Mouse (Mus musculus): ENCODE data around the gene Heatr9.
"Not testable (repeated sequence)": the region's sequence is repeated elsewhere in the genome, so short reads cannot be mapped to it uniquely, and the experiment has no call there.

The Heatr9 gene

DNA sequence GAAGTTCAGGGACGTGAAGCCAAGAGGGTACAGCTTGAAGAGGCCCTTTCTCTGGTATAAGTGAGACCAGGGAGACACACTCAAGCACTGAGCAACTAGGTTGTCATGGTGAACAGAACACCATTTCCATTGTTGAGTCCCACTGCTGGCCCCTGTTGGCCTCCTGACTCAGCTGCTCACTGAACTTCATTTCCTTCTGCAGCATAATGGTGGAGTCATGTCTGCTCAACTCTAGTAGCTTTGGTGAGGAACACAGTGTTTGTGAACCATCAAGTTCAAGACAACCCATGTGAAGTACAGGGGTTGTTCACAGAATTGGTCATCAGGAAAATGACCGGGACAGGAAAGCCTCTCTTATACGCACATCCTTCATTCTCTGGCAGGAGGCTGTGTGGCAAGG lies at the start of gene Heatr9:
TSS of gene Heatr9 (minus strand) at position 101 of the 400 bp plus-strand sequence.
- DNase-seq (ENCODE audit: low read depth, low spot score): no peak

DNA sequence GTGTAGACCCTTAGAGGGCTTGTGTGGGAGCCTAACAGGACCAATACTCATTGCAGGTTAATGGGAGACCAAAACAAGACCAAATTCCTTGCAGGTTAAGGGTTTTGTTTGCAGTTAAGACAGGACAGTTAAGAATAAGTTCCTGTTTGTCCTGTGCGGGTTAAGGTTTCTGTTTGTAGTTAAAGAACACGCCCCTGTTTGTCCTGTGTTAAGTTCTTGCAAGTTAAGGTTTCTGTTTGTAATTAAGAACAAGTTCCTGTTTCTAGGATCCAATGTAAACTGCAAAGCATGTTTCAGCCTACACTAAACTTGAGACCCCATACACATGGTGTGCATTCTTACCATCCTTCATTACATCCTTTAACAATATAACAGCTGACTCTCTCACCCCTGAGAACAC lies 48.2 kb upstream of the Heatr9 start:
- no peak for DNase-seq (ENCODE audit: low read depth, low spot score)

DNA sequence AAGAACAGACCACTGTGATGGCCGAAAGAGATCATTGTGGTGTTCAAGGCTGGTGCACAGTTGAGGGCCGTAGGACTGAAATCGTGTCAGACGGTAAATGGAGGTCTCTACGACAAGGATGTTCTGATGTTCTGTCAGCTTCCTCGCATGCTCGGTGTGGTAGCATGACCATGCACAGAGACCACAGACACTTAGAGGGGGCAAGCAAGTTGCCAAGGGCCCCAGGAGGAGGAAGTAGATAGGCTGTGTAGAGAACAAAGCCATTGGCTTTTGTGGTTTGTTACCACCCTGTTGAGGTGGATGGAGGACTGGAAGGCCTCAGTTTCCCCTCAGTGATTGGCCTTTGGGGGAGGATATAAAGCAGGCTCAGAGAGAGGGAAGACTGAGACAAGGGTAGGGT lies 47.3 kb upstream of the Heatr9 start:
- DNase-seq (ENCODE audit: low read depth, low spot score): no peak

DNA sequence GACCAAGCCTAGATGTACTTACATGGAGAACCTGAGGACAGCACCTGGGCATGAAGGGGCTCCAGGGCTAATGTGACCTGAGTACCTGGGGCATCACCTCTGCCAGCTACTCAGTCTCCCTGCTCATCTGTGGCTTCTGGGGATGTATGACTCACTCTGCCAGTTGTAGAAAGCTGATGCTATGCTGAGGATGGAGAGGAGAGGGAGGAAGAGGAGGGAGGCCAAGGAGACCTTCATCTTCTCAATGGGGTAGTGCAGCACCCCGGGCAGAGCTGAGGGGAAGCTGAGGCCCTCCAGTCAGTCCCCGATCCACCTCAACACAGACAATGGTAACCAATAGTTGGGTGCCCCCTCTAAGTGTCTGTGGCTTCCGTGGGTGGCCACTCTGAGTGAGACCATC lies 46.8 kb upstream of the Heatr9 start:
- no peak for DNase-seq (ENCODE audit: low read depth, low spot score)

DNA sequence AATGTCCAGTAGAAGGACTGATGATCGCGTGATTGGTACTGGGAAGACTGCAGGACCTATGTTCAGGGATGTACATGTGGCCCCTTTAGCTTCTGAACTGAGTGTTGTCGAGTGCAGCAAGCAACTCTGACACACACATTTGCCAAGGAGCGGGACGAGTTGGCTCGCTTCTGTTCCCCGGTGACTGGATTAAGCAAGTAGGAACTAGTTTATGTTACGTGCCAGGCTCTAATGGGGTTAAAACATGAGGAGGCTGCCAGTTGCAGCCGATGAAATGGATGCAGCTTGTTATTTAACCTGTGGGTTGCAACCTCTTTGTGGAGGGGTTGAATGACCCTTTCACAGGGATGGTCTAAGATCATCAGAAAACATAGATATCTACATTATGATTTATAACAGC lies 46.1 kb upstream of the Heatr9 start:
- DNase-seq (ENCODE audit: low read depth, low spot score): no peak

DNA sequence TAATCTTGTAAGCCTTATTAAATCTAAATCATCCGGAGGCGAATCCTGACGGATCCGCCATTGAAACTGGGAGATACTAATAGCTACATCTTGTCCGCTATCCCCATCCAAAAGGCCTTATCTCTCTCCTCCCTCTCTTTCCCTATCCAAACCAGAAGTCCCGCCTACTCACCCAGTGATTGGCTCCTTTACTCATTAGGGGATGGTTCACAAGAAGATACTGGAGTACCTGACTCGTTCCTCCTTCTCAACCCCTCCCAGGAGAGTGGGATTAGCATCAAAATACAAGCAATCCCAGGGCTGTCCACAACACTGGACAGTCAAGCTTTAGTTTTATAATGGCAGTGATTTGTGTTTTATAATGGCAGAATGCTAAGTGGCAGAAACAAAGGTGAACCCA lies 45.3 kb upstream of the Heatr9 start:
- DNase-seq (ENCODE audit: low read depth, low spot score): no peak

DNA sequence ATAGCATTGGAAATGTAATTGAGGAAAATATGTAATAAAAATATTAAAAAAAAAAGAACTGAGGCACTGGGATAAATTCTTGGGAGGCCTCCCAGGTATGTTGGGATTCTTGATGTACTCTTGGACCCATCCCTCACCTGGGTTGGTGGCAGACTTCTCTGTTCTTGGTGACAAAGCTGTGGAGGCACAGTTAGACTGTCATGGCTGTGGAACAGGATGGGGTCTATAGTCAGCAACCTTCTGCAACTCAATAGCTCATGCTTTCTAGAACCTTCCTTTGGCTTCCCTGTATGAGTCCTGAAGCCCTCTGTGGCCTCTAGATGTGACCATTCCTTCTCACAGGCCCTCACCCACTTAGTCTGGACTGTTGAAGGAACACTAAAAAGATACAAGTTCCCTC lies 44.6 kb upstream of the Heatr9 start:
- DNase-seq (ENCODE audit: low read depth, low spot score): no peak

DNA sequence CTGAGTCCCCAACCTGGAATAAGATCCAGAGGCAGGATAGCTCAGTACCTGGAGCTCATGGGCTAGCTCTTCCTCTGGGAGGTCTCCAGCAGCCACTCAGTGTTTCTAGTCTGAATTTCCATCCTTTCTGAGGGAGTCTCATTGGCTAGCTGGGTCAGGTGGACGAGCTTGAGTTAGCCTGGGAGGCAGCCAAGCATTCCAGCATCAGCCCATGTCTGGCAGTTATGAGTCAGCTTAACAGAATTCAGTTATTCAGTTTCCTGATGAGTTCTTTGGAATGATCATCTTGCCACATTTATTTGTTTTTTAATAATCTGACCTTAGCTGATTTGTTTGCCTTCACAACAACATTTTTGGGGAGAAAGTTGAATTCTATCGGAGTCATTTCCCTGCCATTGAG lies 41.8 kb upstream of the Heatr9 start:
- DNase-seq (ENCODE audit: low read depth, low spot score): no peak

DNA sequence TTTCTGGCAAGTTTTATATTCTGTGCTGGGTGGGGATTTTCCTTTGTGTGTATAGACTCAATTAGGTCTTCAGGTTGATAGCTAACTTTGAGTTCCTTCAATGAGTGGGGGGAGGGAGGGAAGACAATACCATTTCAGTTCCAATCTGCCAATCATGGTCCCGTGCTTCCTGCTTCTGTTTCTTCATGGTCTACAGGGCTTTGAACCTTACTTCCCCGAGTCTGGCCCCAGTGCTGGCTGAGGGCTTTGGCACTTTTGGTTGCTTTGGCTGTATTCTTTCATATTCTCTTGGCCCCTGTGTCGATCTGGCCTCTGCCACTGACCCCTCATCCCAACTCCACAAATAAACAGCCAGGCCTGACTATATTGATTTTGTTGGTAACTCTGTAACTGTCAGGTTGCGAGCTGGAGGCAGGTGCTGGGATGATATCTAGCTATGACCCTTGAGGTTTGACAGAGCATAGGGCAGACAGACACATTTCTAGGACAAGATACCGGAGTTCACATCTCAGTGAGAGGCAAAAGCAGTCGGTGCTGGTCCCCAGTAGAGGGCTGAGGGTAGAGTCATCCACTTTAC lies 40.4 kb upstream of the Heatr9 start:
- DNase-seq (ENCODE audit: low read depth, low spot score): no peak

DNA sequence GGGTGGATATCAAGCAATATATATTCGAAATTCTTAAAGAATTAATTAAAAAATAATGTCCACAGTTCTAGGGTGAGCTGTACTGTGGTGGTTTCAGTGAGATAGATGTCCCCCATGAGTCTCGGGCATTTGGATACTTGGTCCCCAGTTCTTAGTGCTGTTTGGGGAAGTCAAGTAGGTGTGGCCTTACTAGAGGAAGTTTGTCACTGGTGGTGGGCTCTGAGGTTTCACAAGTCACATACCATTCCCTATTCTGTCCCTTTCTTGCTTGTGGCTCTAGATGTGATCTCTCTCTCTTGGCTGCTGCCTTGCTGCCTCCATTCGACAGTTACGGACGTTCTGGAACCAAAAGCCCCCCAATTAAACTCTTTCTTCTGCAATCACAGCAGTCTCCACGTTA lies 38.4 kb upstream of the Heatr9 start:
- no peak for DNase-seq (ENCODE audit: low read depth, low spot score)

DNA sequence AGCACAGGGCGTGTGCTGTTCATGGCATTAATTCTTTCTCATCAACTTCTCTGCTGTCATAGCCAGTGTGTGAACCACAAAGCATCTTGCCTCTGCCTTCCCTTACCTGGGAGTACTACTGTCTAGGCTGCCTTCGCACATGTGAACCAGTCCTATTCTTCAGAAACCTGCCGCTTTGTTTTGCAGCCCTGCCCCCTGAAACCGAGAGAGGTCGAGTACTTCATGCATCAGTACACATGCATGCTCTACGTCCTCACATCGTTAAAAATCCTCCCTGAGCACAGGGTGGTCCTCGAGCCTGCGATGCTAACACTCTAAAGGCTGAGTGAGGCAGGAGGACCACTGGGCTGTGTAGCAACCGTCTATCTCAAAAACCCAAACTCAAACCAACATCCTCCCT lies 35.1 kb upstream of the Heatr9 start:
- no peak for DNase-seq (ENCODE audit: low read depth, low spot score)

DNA sequence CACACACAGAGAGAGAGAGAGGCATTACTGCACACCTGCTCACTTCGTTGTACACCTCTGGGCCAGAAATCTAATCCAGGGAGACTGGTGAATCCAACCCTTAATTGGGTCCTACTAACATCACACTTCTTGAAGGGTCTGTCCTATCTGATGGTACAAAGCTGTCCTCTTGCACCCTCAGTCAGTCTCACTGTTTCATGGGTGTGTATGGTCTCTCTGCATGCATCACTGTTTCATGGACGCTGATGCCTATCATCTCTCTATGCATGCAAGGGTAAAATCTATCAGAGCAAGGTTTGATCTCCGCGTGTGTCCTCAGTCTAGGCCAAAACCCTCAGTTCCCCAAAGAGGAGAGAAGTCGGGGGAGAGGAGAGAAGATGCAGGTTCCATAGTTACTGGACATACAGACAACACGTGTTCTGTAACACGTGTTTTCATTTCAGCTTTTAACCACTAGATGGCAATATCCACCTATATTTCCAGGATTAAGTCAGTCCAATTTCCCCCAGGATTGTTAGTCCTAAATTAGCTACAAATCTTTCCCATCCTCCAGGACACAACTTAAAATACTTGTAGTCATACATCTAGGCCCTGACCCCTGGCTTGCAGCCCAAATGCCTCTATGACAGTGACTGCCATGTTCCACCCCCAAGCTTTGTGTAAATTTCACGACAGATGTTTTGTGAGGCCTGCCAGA lies 34.3 kb upstream of the Heatr9 start:
- peak; percentile 60 for DNase-seq (ENCODE audit: low read depth, low spot score)

DNA sequence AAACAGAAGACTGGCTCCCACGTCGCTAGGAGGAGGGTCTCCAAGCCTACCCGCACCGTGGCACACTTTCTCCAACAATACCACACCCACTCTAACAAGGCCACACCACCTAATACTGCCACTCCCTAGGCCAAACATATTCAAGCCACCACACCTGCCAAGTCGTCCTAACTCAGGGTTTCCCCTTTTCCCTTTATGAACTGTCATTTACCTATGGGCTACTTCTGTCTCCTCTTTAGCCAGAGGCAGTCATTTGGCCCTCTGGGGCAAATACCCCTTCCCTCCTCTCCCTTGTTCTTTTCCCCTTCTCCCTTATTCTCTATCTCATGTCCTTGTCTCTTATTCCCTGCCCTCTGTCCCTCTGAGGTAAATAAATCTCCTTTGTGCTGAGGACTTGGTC lies 29.7 kb upstream of the Heatr9 start:
- no peak for DNase-seq (ENCODE audit: low read depth, low spot score)

DNA sequence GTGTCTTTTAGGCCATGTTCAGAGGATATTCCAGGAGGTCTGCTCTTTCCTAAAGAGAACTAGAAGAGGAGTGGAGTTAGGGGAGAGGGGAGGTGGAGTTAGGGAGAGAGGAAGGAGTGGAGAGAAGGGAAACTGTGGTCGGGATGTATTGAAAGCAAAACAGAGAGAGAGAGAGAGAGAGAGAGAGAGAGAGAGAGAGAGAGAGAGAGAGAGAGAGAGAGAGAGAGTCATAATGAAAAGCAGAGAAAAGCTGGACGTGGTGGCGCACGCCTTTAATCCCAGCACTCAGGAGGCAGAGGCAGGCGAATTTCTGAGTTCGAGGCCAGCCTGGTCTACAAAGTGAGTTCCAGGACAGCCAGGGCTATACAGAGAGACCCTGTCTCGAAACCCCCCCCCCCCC lies 29.1 kb upstream of the Heatr9 start:
- not testable (repeated sequence) for DNase-seq (ENCODE audit: low read depth, low spot score)

DNA sequence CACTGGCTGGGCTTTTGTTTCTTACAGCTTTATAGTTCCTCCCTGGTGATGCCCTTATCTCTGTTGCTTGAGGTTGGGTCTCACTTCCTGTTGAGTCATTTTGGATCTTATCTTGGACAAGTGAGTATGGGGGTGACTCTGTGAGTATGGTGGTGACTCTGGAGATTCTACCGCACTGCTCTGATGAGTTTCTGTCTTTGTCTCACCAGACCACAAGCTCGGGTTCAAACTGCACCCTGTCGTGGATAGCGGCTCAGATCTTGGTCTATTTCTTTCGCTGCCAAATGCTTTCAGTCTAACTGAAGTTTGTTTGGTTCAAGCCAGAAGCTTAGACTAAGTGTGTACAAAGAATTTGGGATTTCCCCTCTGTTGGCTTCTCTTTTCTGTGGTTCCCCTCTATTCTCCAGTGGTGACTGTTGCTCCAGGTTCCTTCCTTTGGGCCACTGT lies 28.2 kb upstream of the Heatr9 start:
- DNase-seq (ENCODE audit: low read depth, low spot score): no peak

DNA sequence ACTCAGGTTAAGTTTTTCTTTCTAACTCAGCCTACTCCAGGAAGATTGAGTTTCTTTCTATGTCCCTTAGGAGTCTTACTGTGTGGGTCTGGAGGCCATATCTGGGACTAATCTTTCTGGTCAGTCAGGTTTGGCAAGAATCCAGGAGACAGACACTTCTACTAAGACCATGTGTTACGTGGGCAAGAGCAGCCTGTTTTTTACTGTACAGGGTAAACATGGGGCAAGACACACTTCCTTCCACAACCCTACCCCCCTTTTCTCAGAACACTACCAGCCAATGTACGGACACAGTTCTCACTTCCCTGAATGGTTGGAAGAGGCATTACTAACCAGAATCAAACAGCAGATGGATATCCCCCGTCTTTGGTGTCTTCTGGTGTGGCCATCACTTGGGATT lies 22.2 kb upstream of the Heatr9 start:
- DNase-seq (ENCODE audit: low read depth, low spot score): no peak

DNA sequence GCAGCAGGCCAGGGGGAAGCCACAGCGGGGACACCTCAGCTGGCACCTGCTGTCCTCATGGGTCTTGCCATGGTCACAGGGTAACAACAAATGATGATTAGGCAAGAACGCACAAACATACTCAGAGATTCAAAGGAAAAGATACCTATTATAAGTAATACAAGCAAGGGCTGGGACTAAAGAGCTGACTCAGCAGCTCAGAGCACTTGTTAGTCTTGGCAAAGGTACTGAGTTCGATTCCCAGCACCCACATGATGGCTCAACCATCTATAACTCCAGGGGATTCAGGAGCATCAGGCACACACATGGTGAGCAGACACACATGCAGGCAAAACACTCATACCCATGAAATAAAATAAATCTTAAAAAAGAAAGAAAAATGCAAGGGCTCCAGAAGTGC lies 19.4 kb upstream of the Heatr9 start:
- DNase-seq (ENCODE audit: low read depth, low spot score): no peak

DNA sequence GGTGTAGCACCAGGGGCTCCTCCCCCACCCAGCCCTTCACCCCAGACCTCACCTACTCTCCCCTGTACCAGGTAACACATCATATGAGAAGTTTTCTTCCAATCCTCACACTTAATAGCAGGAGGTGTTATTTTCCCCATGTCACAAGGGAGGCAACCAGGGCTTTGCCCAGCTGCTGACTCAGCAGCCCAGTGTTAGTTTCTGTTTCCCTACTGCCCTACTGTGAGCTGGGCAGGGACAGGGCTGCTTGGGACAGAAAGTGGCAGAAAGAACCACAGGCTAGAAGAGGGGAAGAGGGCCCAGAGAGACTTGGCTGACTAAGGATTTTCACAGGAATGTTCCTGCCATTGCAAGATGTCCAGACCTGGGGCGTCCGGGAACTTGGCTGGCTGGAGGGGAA lies 19.0 kb upstream of the Heatr9 start:
- no peak for DNase-seq (ENCODE audit: low read depth, low spot score)

DNA sequence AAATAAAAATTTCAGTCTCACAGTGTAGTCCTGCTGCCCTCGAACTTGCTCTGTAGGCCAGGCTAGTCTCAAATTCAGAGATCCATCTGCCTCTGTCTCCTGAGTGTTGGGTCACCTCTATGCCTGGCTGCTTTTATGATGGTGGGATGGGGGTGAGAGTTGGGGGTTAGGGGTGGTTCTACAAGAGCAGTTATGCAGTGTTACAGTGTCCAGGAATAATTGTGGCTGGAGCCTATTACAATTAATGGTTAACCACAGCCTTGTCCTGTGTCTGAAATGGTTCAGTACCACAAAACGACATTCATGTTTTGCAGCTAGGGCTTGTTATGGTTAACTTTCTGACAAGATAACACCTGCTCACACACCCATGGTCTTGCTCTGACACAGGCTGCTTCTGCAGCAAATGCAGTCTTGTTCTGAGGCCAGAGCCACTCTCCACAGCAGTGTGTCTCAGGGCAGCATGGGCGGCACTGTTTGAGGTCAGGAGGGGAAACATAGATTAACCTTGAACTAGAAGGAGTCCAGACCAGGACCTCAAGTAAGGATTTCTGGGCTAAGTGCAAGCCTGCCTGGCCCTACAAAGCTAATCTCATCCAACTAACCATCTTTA lies 16.8 kb upstream of the Heatr9 start:
- DNase-seq (ENCODE audit: low read depth, low spot score): no peak

DNA sequence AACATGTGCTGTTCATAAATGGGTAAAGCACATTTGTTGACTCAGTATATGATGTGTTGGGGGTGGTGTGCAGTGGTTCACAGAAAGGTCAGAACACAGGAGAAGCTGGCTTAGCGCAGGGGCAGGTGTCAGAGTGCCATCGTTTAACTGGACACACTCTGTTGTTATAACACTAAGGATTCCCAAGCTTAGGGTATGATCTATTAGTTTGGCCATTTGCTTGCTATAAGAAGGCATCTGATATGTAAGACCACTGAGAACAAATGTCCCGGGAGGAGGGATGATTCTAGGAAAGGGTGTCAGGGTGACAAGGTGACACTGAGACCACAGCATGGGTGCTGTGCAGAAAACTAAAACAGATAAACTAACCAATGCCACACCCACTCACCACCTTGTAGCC lies 14.9 kb upstream of the Heatr9 start:
- no peak for DNase-seq (ENCODE audit: low read depth, low spot score)

DNA sequence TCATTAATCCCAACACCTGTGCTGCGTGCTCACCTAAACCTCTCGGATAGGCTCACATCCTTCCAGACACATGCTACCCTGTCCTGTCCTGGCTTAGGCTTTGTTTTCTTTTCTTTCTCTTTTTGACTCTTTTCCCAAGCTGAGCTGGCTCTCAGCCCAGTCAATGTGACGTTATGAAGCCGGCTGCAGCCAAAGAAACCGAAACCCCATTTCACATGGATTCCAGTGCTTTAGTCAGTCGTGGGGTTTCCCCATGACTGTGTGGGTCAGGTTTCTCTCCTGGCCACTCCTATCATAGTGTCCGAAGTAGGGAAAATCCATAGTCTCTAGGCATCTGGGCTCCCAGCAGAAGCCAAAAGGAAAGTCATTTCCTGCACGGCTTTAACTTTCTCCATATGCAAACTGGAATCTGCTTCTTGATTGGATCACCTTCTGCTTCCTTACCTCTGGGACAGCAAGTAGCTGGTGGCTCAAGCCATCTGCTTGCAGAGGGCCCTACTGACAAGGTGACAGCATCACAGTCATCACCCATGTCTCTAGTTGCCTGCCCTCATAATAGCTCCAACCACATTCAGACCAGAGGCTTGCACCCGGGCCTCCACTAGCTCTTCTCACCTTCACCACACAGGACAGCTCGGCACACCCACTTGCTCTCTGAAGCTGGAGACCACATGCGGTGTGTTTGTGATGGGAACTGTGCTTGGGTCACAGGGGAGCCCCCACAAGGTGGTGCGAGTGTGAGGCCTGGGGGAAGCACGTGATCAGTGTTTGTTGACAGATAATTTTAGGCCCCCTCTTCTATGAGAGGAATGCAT lies 12.8 kb upstream of the Heatr9 start:
- DNase-seq (ENCODE audit: low read depth, low spot score): peak; percentile 4

DNA sequence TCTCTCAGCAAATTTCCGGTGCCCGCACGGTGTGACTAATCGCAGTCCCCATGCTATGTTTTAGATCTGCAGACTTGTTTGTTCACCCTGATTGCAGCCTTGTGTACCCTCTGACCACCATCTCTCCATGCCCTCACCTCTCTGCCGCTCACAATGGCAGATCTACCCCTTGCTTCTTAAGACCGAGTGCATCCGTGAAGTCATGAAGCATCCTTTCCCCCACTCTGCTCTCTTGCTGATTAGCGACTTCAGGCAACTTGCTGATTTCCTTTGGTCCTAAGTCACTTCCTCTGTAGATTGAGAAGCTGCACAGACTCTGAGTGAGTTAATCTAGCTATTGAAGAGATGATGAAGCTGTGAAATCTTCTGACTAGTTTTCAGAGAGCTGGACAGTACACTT lies 12.2 kb upstream of the Heatr9 start:
- no peak for DNase-seq (ENCODE audit: low read depth, low spot score)

DNA sequence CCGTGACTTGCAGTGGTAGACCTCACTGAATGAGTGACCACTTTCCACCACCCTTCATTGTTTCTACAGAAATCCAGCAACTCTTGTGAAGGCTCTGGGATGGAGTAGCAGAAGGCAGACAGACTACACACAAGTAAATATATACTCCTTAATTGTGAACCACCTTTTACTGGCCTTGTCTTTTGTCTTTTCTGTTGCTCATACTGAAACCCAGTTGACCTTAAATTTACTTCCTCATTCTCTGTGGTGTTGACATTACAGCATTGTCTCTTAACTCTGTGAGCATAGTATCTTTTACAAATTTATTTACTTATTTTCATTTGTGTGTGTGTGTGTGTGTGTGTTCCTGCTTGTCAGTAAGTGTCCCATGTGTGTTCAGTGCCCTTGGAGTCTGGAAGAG lies 11.2 kb upstream of the Heatr9 start:
- DNase-seq (ENCODE audit: low read depth, low spot score): no peak
